Mouse (Mus musculus): ENCODE data around the gene Mapkap1.

GRCm38 (mm10) chr2:34482531-34482930 lies 76.0 kb downstream of the Mapkap1 start:
- TF ChIP-seq CTCF (IDR thresholded peaks at IDR 0.05; ENCODE audit: low read depth, low read length) (no peak), POLR2A (IDR thresholded peaks at IDR 0.05; ENCODE audit: extremely low read depth, insufficient read depth, low read length) (no peak)

Measured in liver, adult 2 months (tissue).